Mouse (Mus musculus) myocyte (in vitro differentiated cells): ENCODE results near the gene Gm49510. TPM values are rescaled to one million over a fixed set of nuclear protein-coding genes. Genes with fewer than 3 reads are reported as not detected.

Experiments
- H3K27me3 ChIP-seq: one replicate; pipeline ENCODE4 v1.6.1; 2011; ENCODE audit not compliant: control insufficient read depth, insufficient read depth, insufficient read length
- H3K36me3 ChIP-seq: one replicate; pipeline ENCODE4 v1.6.1; 2011; ENCODE audit not compliant: control insufficient read depth, insufficient read depth
- H3K4me2 ChIP-seq: one replicate; pipeline ENCODE4 v1.6.1; 2011; ENCODE audit warnings: low read depth, control low read depth
- H3K4me3 ChIP-seq: one replicate; pipeline ENCODE4 v1.5.1; 2011; ENCODE audit warnings: mild to moderate bottlenecking, control low read depth, moderate library complexity
- H3K79me2 ChIP-seq: one replicate; pipeline ENCODE4 v1.6.1; 2011; ENCODE audit not compliant: control insufficient read depth, insufficient read depth
- H3ac ChIP-seq: one replicate; pipeline ENCODE4 v1.6.1; 2011; ENCODE audit not compliant: control insufficient read depth, insufficient read length
- CEBPB ChIP-seq: IDR thresholded peaks from 2 replicates; pipeline ENCODE4 v1.6.1; 2011; ENCODE audit warnings: mild to moderate bottlenecking, moderate library complexity; ENCODE audit not compliant: poor library complexity, insufficient read depth, severe bottlenecking
- E2F4 ChIP-seq: IDR thresholded peaks from one replicate; pipeline ENCODE4 v1.6.1; 2011; ENCODE audit warnings: mild to moderate bottlenecking, control low read depth, moderate library complexity; ENCODE audit not compliant: insufficient read depth
- MAX ChIP-seq: IDR thresholded peaks from one replicate; pipeline ENCODE4 v1.6.1; 2011; ENCODE audit warnings: low read depth, mild to moderate bottlenecking, control low read depth
- MYOD1 ChIP-seq, 3 experiments: IDR thresholded peaks; one replicate each; pipeline ENCODE4 v1.6.1; 2011; ENCODE audit warnings: control low read depth in 2 of 3, low read depth in 2 of 3, mild to moderate bottlenecking in 2 of 3, moderate library complexity in 1 of 3; ENCODE audit not compliant: insufficient read length in 2 of 3, control insufficient read depth in 1 of 3
- MYOG ChIP-seq, 3 experiments: IDR thresholded peaks; one replicate each; pipeline ENCODE4 v1.6.1; 2011; ENCODE audit warnings: control low read depth in 2 of 3, low read depth in 2 of 3, mild to moderate bottlenecking in 2 of 3; ENCODE audit not compliant: insufficient read length in 2 of 3, control insufficient read depth in 1 of 3, insufficient read depth in 1 of 3
- POLR2A ChIP-seq: IDR thresholded peaks from one replicate; pipeline ENCODE4 v1.6.1; 2011; ENCODE audit warnings: low read depth, mild to moderate bottlenecking, control low read depth, moderate library complexity; ENCODE audit not compliant: insufficient read length
- POLR2AphosphoS2 ChIP-seq: IDR thresholded peaks from one replicate; pipeline ENCODE4 v1.6.1; 2011; ENCODE audit warnings: low read depth, control low read depth; ENCODE audit not compliant: insufficient read length
- REST ChIP-seq: IDR thresholded peaks from one replicate; pipeline ENCODE4 v1.6.1; 2011; ENCODE audit warnings: mild to moderate bottlenecking, control low read depth, moderate library complexity; ENCODE audit not compliant: insufficient read depth, insufficient read length
- SRF ChIP-seq: IDR thresholded peaks from one replicate; pipeline ENCODE4 v1.6.1; 2011; ENCODE audit warnings: low read depth; ENCODE audit not compliant: control insufficient read depth, insufficient read length
- TCF12 ChIP-seq: IDR thresholded peaks from one replicate; pipeline ENCODE4 v1.6.1; 2011; ENCODE audit warnings: mild to moderate bottlenecking, control low read depth; ENCODE audit not compliant: poor library complexity, insufficient read depth, severe bottlenecking
- TCF3 ChIP-seq: IDR thresholded peaks from one replicate; pipeline ENCODE4 v1.6.1; 2011; ENCODE audit warnings: low read depth, control low read depth; ENCODE audit not compliant: insufficient read length
- USF1 ChIP-seq: IDR thresholded peaks from one replicate; pipeline ENCODE4 v1.6.1; 2011; ENCODE audit warnings: low read depth, mild to moderate bottlenecking, control low read depth, moderate library complexity
- polyA plus RNA-seq: library from polyadenylated mRNA; unstranded; fragments of >200 nt; fragmentation: generic; extraction: Trizol; gene quantifications from one replicate; pipeline ENCODE4 v1.2.1, GENCODE M21; 2012; ENCODE audit warnings: missing spikeins

The Gm49510 gene
- polyA plus RNA-seq, 1 experiment = 0.04 TPM

- Histone ChIP-seq H3K4me2 (no peak overlapping the region), H3K4me3 (peak overlapping the region; percentile 49), H3K36me3 (no peaks in the 10 kb centered on the region), H3K79me2 (no peaks in the 10 kb centered on the region), H3K27me3 (no peaks in the 10 kb centered on the region), H3ac (no peak overlapping the region)
- TF ChIP-seq E2F4 = no peak
- no peak for TF ChIP-seq POLR2AphosphoS2
- no peak for TF ChIP-seq TCF3
- TF ChIP-seq SRF = no peak
- TF ChIP-seq REST = no peak
- no peak for TF ChIP-seq CEBPB
- no peak for TF ChIP-seq POLR2A
- TF ChIP-seq TCF12 = no peak
- no peak for TF ChIP-seq USF1
These were observed 913 bp upstream of the Gm49510 start for GRCm38 (mm10) chr15:78898507-78899001.

- H3K4me3 ChIP-seq = peak within 1 kb of the TSS; percentile 49
- peak within 1 kb of the TSS; percentile 99 for H3K4me2 ChIP-seq
- TF ChIP-seq USF1 (no peak), SRF (no peak), MYOG (IDR thresholded peaks at IDR 0.05; ENCODE audit: control insufficient read depth in 1 of 3, insufficient read depth in 1 of 3, insufficient read length in 2 of 3, low read depth in 2 of 3) (peak in 2 of 3 experiments; percentile 18 to 46), CEBPB (no peak), E2F4 (no peak), POLR2AphosphoS2 (peak; percentile 53), MYOD1 (IDR thresholded peaks at IDR 0.05; ENCODE audit: control insufficient read depth in 1 of 3, insufficient read length in 2 of 3, low read depth in 2 of 3) (peak in 1 of 3 experiments; percentile 44), REST (no peak), POLR2A (peak; percentile 74), TCF12 (no peak), MAX (no peak), TCF3 (no peak)
- H3K36me3 ChIP-seq = peaks cover 6% of the 10 kb centered on the region
- H3ac ChIP-seq = peak within 1 kb of the TSS; percentile 21
- H3K79me2 ChIP-seq = no peaks in the 10 kb centered on the region
- H3K27me3 ChIP-seq = no peaks in the 10 kb centered on the region
These were observed 495 bp downstream of the Gm49510 start, which contains the start of gene Sh3bp1 for GRCm38 (mm10) chr15:78899740-78900584. Gene Sh3bp1 (plus strand): TSS chr15:78899768.

GRCm38 (mm10) chr15:78900585-78901421 lies 1.3 kb downstream of the Gm49510 start:
- TF ChIP-seq SRF (no peak), CEBPB (no peak)

DNA sequence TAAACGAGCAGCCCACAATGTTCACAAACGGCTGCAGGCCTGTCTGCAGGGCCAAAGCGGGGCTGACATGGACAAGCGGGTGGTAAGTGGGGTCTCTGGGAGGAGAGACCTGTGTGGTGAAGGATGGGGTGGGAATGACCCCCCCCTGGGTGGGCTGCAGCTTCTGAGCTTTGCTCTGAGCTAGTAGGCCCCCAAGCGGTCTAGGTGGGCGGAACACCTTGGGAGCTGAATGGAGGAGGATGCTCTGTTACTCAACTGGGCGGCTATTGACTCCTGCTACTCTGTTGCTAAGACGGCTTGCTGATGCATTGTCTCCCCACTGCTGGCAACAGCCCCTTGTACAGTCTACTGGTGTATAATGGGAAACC lies 1.9 kb downstream of the Gm49510 start:
- H3ac ChIP-seq = no peak overlapping the region
- peaks cover 9% of the 10 kb centered on the region for H3K36me3 ChIP-seq
- no peak overlapping the region for H3K4me2 ChIP-seq
- TF ChIP-seq USF1 = no peak
- TF ChIP-seq CEBPB = no peak
- no peak for TF ChIP-seq MAX
- TF ChIP-seq MYOD1 (IDR thresholded peaks at IDR 0.05; ENCODE audit: control insufficient read depth in 1 of 3, insufficient read length in 2 of 3, low read depth in 2 of 3) = no peak
- no peak for TF ChIP-seq MYOG (IDR thresholded peaks at IDR 0.05; ENCODE audit: control insufficient read depth in 1 of 3, insufficient read depth in 1 of 3, insufficient read length in 2 of 3, low read depth in 2 of 3)
- TF ChIP-seq POLR2A = no peak
- TF ChIP-seq E2F4 = no peak
- no peak for TF ChIP-seq REST
- no peak for TF ChIP-seq SRF
- TF ChIP-seq TCF3 = no peak
- TF ChIP-seq TCF12 = no peak
- TF ChIP-seq POLR2AphosphoS2 = no peak
- H3K79me2 ChIP-seq = no peaks in the 10 kb centered on the region
- H3K4me3 ChIP-seq = no peak overlapping the region
- no peaks in the 10 kb centered on the region for H3K27me3 ChIP-seq

More at GRCm38 (mm10) chr15:78900585-78901421, 1.3 kb downstream of the Gm49510 start:
- H3K4me2 ChIP-seq = peak overlapping the region; percentile 99
- H3K79me2 ChIP-seq = no peaks in the 10 kb centered on the region
- no peaks in the 10 kb centered on the region for H3K27me3 ChIP-seq
- peaks cover 6% of the 10 kb centered on the region for H3K36me3 ChIP-seq
- peak overlapping the region; percentile 49 for H3K4me3 ChIP-seq
- H3ac ChIP-seq = peak overlapping the region; percentile 21

GRCm38 (mm10) chr15:78903243-78903642 lies 3.8 kb downstream of the Gm49510 start:
- no peaks in the 10 kb centered on the region for H3K79me2 ChIP-seq
- no peak overlapping the region for H3K4me3 ChIP-seq
- peak overlapping the region; percentile 51 for H3K4me2 ChIP-seq
- H3K36me3 ChIP-seq = peaks cover 13% of the 10 kb centered on the region
- H3ac ChIP-seq = no peak overlapping the region
- no peaks in the 10 kb centered on the region for H3K27me3 ChIP-seq
- TF ChIP-seq MYOG (IDR thresholded peaks at IDR 0.05; ENCODE audit: control insufficient read depth in 1 of 3, insufficient read depth in 1 of 3, insufficient read length in 2 of 3, low read depth in 2 of 3) = no peak
- TF ChIP-seq E2F4 = no peak
